ENCODE assay signal across 8 mouse cellular contexts in the genomic region with DNA sequence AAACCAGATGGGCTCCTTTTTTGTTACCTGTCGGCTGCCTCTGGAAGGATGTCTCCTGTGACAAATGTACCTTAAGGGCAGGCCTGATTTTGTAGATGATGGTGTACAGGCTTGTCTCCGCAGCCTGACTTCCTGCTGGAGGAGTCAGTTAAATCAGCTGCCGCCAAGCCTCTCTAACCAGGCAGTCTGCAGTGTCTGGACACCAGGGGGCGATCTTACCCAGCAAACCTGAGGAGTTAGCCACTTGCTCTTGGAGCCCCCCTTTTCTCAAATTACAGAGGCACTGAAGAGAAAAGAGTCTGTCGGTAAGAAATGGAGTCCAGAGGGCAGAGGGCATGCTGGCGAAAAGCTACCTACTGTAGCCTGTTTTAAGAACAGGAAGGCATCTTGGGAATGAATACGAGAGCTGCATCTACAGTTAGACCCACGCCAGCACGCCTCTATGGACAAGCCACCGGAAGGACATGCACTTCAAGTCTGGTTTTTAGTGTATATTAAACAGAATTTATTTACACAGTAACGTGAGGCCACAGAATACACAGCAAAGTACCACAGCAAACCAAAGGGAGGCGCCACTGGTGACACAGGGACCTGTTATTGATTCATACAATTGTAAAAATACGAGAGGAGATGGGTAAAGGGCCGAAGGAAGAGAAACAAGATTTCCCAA. TPM values are rescaled to one million over a fixed set of nuclear protein-coding genes. Genes with fewer than 3 reads are reported as not detected.
DNase-seq lines count a peak whose midpoint lies in the region; ATAC-seq and TF ChIP-seq lines count a peak whose summit lies in the region.

No protein-coding gene starts in this region.

- peak; percentile 84 for DNase-seq in NIH3T3 (ENCODE audit: low read depth)
- peak; percentile 74 to 84 for DNase-seq in cerebellum, adult 2 months
- DNase-seq in frontal cortex, postnatal 10 days (ENCODE audit: low spot score in 2 of 2), result peak; percentile 55 to 83
- DNase-seq in layer of hippocampus, postnatal 25 days (ENCODE audit: extremely low spot score in 1 of 2, low spot score in 1 of 2), result peak; percentile 76 to 96
- DNase-seq in right cerebral cortex, postnatal 14 days, result peak; percentile 93
- DNase-seq in urinary bladder, postnatal 14 days (ENCODE audit: low spot score), result peak; percentile 88

- H3K4me1 ChIP-seq in cerebellum, adult 2 months (ENCODE audit: control insufficient read depth, insufficient read depth, low read length), result peaks cover 4% of the 10 kb centered on the region; the same call in 1 of the 2 replicates
- H3K4me1 ChIP-seq in hindbrain, embryonic 15.5 days (replicated peaks), result peaks cover 4% of the 10 kb centered on the region; the same call in 1 of the 2 replicates

- H3K27me3 ChIP-seq in cerebellum, adult 2 months (ENCODE audit: control insufficient read depth, insufficient read depth, low read length), result no peaks in the 10 kb centered on the region
- H3K27me3 ChIP-seq in hindbrain, embryonic 15.5 days, result no peaks in the 10 kb centered on the region; the same call in 1 of the 2 replicates

- H3K9ac ChIP-seq in hindbrain, embryonic 15.5 days, result no peak overlapping the region

- 53% methylated on average over 14 of the region's 14 CpGs for whole genome bisulfite sequencing in cerebellum, adult 2 months
- 44% methylated on average over 14 of the region's 14 CpGs for WGBS in hindbrain, embryonic 15.5 days

- H3K9me3 ChIP-seq in hindbrain, embryonic 15.5 days, result no peaks in the 10 kb centered on the region

- TF ChIP-seq CTCF in cerebellum, adult 2 months (IDR thresholded peaks at IDR 0.05; ENCODE audit: borderline replicate concordance, insufficient read depth, low read depth, low read length), result peak; percentile 88

- H3K4me2 ChIP-seq in hindbrain, embryonic 15.5 days, result no peak overlapping the region

- H3K27ac ChIP-seq in cerebellum, adult 2 months (ENCODE audit: insufficient read depth, low read length), result no peak overlapping the region
- H3K27ac ChIP-seq in hindbrain, embryonic 15.5 days (replicated peaks), result no peak overlapping the region

- no peak for TF ChIP-seq POLR2A in cerebellum, adult 2 months (IDR thresholded peaks at IDR 0.05; ENCODE audit: borderline replicate concordance, insufficient read depth, low read length)

- peak; percentile 77; the same call in 1 of the 2 replicates for ATAC-seq in hindbrain, embryonic 15.5 days (ENCODE audit: low FRiP score, low read depth)
- ATAC-seq in megakaryocyte progenitor cell, adult 5-6 weeks (replicated peaks; ENCODE audit: poor library complexity), result peak; percentile 97

- H3K4me3 ChIP-seq in cerebellum, adult 2 months (replicated peaks; ENCODE audit: insufficient read depth, low read depth, low read length), result no peak overlapping the region
- no peak overlapping the region for H3K4me3 ChIP-seq in hindbrain, embryonic 15.5 days

- no peaks in the 10 kb centered on the region for H3K36me3 ChIP-seq in hindbrain, embryonic 15.5 days

RNA-seq across cellular contexts. Expression of a gene that starts 35.5 kb away (rescaled TPM):
- 515 and 542 TPM in 2 replicates for polyA plus RNA-seq in cerebellum, adult 2 months (2012; rRNA removed)
- 598 and 606 TPM in 2 replicates for polyA plus RNA-seq in hindbrain, embryonic 15.5 days (2015; fragmentation: Nextera tagmentation; extraction: Ambion mirVana)
- 100 to 1,000 TPM; 350 to 378 TPM for total RNA-seq in layer of hippocampus, postnatal 25 days (2021)
- total RNA-seq in megakaryocyte progenitor cell, adult 5-6 weeks (2015), result 54.4 and 56.4 TPM in 2 replicates
- total RNA-seq in megakaryocyte progenitor cell, adult 5-6 weeks (2017), result 37.2 and 37.6 TPM in 2 replicates

Comparison
In these comparisons a context has a peak if more than half of its experiments do, and no peak if none do; other contexts are left out.
1. RNA of a gene that starts 35.5 kb away (total RNA-seq): 350 to 378 TPM in layer of hippocampus, postnatal 25 days; 37.2 to 56.4 TPM in megakaryocyte progenitor cell, adult 5-6 weeks; every median in the first group is over 4 times any median in the second.
2. Peak in every context shown above with its lines, with median percentiles within 50 percentile points of each other: DNase-seq.